Mouse (Mus musculus): Measurements from ENCODE around the gene Egfem1.
A peak's percentile ranks its signal among the peaks of the same experiment; 100 is the strongest.

The Egfem1 gene

DNA sequence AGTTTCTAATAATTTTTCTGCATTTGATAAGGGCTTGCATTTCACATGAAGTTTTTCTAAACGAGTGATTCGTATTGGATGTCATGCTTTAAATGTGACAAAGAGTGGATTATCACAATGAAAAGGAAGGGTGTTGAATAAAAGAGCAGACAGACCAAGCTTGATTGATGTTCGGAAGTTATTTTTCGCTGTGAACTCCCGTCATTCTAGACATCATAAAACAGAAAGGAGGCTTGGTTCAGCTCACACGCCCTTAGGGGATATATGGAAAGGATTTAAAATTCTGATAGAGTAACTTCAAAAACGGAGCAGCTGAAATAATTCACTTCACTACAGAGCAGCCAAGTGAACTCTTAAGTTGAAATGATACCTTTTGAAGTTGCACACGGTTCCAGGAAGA is 285.1 kb downstream of the Egfem1 start:
- DNase-seq: no peak

DNA sequence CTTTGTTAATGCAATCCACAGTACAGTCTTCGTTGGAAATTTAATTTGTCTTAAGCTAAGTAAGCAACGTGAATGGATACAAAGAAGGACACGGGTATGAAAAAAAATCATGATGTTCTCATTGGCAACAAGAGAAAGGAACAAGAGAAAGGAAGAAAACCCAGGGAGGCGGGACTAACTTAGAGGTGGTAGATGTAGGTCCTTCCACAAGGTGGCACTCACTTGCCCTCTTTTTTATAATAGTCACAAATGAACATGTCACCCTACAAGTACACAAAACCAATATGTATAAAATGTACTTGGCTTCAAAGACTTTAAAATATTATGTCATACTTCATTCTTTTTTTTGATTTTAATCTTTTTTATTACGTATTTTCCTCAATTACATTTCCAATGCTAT is 288.7 kb downstream of the Egfem1 start:
- peak; percentile 35 for DNase-seq

DNA sequence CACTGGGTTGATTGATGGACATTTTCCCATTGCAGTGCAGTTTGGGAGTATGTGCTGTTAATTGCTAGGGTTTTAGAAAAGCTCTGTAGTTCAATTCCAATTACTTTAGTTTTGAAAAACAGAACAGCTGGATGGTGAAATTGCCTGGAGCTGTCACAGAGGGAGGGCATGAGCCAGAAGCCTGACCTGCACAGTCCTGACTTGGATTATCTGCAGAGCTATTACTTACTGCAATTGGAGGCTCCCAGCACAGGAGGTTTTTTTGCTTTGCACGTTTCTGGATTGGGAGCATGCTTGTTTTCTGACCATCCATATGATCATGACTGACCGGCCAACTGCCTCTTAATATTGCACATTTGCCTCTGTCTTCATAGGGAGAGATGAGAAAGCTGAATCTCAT is 299.4 kb downstream of the Egfem1 start:
- no peak for DNase-seq

DNA sequence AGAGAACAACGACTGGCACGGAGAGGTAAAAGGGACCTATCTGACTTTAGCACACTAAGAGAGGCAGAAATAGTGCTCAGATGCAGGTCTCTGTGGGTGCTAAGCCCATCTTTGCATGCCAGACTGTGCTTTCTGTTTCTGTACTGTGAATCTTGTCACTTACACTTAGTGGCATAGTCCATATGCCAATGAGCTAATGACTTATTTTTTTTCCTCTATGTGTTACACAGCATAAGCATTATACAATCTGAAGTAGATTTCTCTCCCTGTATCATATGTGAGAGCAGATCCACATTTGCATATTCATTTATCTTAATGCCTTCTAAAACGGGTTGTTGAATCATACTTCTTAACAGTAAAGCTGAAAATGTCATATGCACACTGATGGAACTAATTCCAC is 317.2 kb downstream of the Egfem1 start:
- DNase-seq: no peak

- DNase-seq: no peak
Measured at GRCm38 (mm10) chr3:29421634-29422033, 339.8 kb downstream of the Egfem1 start.

DNA sequence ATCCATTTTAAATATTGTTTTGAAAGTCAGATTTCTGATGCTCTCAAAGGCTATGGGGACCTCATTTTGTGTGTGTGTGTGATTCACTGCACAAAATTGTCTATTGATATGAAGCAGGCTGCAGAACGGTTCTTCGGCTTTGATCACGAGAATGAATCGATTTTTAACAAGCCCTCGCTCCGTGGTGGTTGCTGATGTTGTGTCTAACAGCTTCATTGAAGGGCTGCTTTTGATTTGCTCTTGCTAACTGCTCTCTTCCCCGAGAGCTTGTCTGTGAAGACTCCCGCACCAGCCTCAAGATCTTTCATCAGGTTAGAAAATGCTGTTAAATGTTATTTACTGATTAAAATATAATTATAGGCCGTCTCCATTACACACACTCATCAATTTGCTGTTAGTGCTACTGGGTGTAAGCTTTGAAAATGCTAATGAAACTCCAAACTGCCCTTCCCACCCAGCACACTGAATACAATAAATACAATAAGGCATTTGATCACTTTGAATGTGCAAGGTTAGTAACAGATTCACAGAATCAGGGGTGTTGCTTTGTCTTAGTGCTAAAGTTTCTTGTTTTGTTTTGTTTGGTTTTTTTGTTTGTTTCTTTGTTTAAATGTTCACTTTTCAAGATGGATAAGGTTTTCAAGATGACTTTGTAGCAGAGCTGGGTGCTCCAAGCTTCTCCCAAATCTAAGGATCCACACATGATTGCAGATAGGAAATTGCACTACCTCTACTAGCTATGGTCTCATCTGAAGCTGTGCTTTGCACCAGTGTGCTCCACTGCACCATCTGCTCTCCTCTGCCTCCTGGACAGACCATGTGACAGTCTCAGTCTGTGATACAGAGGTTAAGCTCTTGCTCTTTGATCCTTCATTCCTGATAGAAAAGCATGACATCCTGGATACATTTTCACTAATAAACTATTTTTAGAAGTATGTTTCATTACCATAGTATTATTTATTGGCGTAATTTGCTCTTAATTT is 350.6 kb downstream of the Egfem1 start:
- no peak for DNase-seq

GRCm38 (mm10) chr3:29443024-29443423 is 361.2 kb downstream of the Egfem1 start:
- no peak for DNase-seq

- DNase-seq: peak; percentile 82
Measured at GRCm38 (mm10) chr3:29444661-29445060, 362.8 kb downstream of the Egfem1 start.

DNA sequence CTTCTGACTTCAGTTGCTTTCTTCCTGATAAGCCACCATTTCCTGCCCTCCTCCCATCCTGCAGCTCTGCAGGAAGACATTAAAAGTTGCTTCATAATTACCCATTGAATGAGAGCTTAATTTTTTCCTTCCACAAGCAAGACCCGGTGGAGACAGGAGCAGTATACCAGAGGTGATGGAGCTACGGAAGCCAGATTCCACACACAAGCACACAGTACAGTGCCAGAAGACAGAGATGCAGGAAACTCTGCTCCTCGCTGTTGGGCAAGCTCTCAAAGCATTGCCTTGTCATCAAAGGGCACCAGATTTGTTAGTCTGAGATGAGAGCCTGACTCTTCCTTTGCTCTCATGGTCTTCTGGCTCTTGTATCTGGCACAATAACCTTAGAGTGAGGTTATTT is 364.3 kb downstream of the Egfem1 start:
- no peak for DNase-seq

DNA sequence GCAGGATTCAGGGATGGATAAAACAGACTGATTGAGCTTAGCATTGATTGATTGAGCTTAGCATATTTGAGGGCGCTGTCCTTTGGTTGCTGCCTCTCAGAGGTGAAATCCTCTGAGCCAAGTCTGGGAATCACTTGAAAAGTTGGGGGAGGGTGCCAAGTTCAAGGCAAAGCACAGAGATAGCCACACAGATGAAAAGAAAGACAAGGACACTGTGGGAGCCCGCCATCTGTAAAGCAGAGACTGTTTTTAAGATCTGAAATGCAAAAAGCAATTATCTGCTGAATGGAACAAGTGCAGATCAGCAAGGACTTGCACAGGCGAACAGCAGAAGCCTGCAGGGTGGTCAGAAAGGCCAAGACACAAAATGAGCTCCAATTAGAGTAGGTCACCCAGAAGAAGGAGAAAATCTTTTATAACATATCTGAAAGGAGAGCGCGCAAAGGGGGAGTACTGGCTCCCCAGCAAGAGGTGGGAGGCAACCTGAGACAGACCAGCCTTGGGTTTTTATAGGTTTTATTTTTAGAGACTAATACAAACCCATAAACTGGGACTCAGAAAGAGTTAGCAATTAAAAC is 367.1 kb downstream of the Egfem1 start:
- DNase-seq: no peak

- DNase-seq: no peak
Measured at GRCm38 (mm10) chr3:29498211-29498610, 416.4 kb downstream of the Egfem1 start.

- DNase-seq: no peak
Measured at GRCm38 (mm10) chr3:29499188-29499587, 417.4 kb downstream of the Egfem1 start.

GRCm38 (mm10) chr3:29525298-29525962 is 443.6 kb downstream of the Egfem1 start:
- no peak for DNase-seq

DNA sequence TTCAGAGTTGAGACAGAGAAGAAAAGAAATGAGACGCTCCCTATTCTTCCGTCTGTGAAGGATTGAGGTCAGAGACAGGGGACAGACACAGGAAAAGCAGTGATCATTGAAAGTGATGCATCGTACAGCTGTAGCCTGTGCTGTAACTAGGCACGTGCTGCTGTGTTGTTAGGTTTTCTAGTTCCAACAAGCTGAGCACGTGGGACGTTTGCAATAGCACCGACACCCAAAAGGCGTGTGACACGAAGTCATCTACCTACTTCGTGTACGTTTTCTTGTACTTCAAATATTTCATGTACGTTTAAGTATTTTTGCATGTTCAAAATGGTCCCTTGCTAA is 444.1 kb downstream of the Egfem1 start:
- DNase-seq: no peak

DNA sequence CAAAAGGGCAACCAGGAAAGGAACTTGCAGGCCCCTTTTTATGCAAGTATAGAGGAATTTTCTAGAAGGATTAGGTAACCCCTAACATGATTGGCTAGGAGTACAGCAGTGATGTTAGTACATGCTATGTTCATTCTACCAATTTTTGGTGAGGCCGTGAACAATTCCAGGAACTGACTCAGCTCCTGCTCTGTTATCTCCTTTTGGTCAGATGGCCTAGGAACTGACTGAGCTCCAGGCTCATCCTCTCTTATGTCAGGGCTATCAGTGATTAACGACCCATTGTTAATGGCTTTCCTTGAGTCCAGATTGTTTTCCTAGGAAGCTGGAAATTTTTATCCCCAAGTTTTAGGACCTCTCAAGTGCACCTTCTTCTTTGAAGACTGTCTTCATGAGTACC is 457.4 kb downstream of the Egfem1 start:
- peak; percentile 23 for DNase-seq

DNA sequence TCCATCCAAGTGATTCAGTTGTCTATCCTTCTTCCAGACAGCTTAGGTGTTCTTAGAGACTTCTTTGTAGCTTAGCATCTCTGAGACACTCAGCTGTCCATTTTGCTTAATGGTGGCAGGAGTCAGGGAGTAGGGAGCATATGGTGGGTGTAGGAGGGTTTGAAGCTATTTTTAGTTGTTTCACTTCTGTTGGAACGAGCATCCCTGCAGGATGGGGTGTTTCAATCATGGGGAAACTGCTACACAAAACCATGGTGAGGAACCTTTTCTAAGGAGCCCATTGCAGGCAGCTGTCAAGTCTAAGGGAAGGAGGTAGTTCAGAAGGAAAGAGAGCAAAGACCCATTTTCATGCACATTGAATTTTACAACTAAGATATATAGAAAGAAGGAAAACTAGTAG is 458.1 kb downstream of the Egfem1 start:
- DNase-seq: no peak

DNA sequence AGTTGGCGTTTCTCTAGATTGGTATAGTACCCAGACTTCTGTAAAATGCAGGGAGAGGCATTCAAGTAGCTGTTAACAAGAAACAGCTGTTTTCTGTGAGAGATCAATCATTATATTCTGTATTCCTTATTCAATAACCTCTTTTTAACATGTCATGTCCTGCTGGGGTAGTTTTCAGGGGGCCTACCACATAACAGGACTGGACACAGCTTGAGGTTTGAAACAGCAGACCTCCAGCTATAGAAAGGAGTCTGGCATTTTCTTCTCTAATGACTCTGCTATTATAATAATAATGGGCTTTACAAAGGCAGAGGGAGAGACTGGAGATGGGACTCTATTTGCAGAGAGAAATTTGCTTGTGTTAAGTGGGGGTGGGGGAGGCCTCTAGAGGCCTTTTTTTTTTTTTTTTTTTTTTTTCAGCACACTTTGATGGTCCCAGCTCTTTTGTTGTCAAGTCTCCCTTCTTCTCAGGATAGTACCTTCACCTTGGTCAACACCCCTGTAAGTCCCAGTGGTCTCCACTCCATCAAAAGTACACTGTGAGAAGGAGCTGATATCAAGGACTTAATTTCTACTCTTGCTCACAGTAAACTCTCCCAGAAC is 459.8 kb downstream of the Egfem1 start:
- DNase-seq: no peak

- no peak for DNase-seq
Measured at GRCm38 (mm10) chr3:29544056-29544455, 462.2 kb downstream of the Egfem1 start.

GRCm38 (mm10) chr3:29563171-29563570 is 481.3 kb downstream of the Egfem1 start:
- no peak for DNase-seq

DNA sequence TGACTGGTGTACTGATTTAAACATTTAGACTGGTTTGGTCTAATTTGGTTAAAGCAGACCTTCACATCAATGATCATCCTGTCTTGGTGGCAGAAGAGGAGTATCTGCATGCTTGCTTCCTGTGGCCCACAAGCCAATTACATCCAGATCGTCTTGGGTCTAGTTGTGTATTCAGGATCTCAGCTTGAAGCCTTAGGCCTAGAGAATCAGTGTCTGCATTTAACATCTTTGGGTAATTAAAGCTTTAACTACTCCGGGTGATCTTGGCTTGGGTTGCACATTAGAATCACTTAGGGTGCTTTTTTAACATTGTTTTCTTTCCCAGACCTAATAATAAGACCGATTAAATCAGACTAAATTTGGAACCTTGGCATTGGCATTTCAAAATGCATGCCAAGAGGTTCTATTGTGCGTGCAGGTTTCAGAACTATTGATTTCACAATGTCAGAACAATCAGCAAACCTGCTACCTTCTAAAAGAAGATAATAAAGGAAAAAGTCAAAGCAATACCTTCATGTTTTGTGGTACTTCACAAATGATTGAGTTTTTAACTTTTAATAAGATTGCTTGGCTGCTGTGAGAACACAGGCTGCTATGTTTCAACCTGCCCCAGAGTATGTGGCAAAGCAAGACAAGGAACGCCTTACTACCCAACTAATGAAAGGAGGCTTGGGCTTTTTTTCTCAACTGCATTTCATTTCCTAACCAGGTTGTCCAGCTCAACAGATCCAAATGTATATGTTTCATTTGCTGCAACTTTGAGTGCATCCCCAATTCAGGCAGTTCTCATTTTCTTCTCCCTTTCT is 496.4 kb downstream of the Egfem1 start:
- no peak for DNase-seq

GRCm38 (mm10) chr3:29582749-29583148 is 500.9 kb downstream of the Egfem1 start:
- DNase-seq: no peak

DNA sequence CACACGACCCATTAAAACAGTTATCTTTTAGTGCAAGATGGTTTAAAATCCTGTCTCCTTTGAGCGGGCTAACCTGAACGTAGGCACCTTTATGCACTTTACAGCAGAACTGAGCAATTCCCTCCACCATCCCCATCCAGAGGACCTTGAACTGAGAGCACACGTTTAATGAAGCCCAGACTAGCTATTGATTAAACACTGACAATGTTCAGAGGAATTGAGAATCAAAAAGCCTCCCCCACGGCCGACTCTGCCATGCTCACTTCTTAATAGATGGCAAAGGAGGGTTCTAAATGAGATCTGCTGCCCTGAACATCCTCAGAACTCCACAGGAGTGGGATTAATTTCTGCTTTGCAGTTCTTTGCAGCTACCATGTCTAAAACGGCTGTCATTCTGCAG is 520.3 kb downstream of the Egfem1 start:
- no peak for DNase-seq

- DNase-seq: peak; percentile 38
Measured at GRCm38 (mm10) chr3:29608713-29609112, 526.9 kb downstream of the Egfem1 start.
